Mouse (Mus musculus): ENCODE measurements at regions not wholly inside any gene's neighbourhood (a gene's known extent, or its start where the extent isn't known, plus 50 kb on each side); places are given as distances from the start of the nearest gene placed in this dataset.

- no peak for TF ChIP-seq CTCF (IDR thresholded peaks at IDR 0.05; ENCODE audit: low read depth, low read length)
- no peak for TF ChIP-seq GATA1 (IDR thresholded peaks at IDR 0.05; ENCODE audit: borderline replicate concordance, low read length)
- TF ChIP-seq TAL1 (conservative IDR thresholded peaks at IDR 0.05; ENCODE audit: low read depth, low read length) = no peak
- no peak for TF ChIP-seq POLR2AphosphoS5 (IDR thresholded peaks at IDR 0.05; ENCODE audit: insufficient replicate concordance, low read depth, low read length)
Observed at GRCm38 (mm10) chr17:82366001-82366400, 627.8 kb upstream of the Slc8a1 start.
